Mouse (Mus musculus) megakaryocyte, embryonic 14.5 days (primary cell): ENCODE measurements around the gene Arhgap15.

Experiments
- FLI1 ChIP-seq: IDR thresholded peaks from 2 replicates; pipeline ENCODE4 v1.6.1; 2012; ENCODE audit warnings: low read length, inconsistent platforms, mixed read lengths
- GATA1 ChIP-seq: IDR thresholded peaks from 3 replicates; pipeline ENCODE4 v1.6.1; 2012; ENCODE audit warnings: mixed read lengths, low read length, inconsistent platforms, borderline replicate concordance

DNA sequence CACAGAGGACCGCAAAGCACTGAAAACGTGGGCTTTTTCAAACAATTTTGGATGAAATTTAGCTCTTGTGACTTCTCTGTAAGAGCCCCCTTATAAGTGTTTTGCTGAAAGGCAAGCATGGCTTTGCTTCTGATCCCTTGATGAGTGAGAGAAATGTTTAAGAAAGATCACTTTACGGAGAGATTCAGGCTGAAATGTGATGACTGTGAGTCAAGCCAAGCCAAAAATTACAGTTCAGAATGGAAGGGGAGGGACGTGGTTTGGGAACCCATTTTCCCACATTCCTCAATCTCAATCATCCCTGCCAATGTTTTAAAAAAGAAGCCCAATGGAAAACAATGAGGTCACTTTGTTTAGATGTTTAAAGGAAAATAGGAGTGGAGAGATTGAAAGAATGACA lies 411.7 kb downstream of the Arhgap15 start:
- no peak for TF ChIP-seq GATA1
- no peak for TF ChIP-seq FLI1
